Mouse (Mus musculus): ENCODE results near the gene Lgals8. TPM values are rescaled to one million over a fixed set of nuclear protein-coding genes. Genes with fewer than 3 reads are reported as not detected.

Lgals8 gene
- polyA plus RNA-seq, 1 experiment from 2014 or later, result 20.5 TPM

- Histone ChIP-seq H3K9ac (no peak overlapping the region), H3K36me3 (peaks cover 3% of the 10 kb centered on the region; the same call in 1 of the 2 replicates), H3K27ac (no peak overlapping the region), H3K9me3 (no peaks in the 10 kb centered on the region), H3K4me3 (no peak overlapping the region), H3K4me2 (replicated peaks) (no peak overlapping the region), H3K27me3 (no peaks in the 10 kb centered on the region), H3K4me1 (no peaks in the 10 kb centered on the region)
- 81% methylated on average over 7 of the region's 7 CpGs for WGBS
- no peak for ATAC-seq (ENCODE audit: insufficient number of reproducible peaks, insufficient read depth, low FRiP score, low TSS enrichment)
Observed at GRCm38 (mm10) chr13:12456711-12457110, 8.0 kb downstream of the Lgals8 start.

DNA sequence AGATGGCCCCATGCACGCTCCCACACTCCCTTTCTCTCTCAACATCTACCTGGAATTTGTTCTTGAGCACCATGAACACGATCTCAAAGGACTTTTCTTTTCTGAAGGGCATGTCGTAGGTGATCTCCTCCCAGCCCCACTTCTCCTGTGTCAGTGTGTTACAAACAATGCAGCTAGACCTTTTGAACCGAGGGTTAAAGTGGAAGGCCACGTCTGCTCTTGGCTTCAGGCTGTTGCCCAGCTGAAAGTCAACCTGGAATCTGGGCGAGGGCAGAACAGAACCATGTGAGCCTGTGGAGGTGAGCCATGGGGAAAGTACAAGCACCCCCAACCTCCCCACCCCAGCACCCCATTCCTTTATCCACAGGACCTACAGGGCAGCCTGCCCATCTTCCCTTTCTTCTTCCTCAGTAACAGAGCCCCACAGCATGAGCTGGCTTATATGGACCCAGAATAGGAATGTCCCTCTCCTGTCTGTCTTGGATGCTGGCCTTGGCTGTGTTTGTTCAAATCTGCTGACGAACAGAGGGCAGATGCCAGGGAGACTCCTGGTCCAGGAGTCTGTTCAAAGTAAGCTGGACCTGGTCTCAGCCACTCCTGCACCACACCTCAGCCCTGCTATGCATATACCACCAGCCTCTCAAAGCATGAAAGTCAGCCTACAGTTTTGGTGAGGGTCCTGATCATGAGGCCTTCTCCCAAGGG is 9.9 kb downstream of the Lgals8 start:
- Histone ChIP-seq H3K27me3 (no peaks in the 10 kb centered on the region), H3K36me3 (peaks cover 3% of the 10 kb centered on the region; the same call in 1 of the 2 replicates)
- 85% methylated on average over 7 of the region's 7 CpGs for WGBS

GRCm38 (mm10) chr13:12453150-12453549 is 11.6 kb downstream of the Lgals8 start:
- Histone ChIP-seq H3K27me3 (no peaks in the 10 kb centered on the region), H3K4me3 (no peak overlapping the region), H3K36me3 (peaks cover 3% of the 10 kb centered on the region; the same call in 1 of the 2 replicates), H3K27ac (no peak overlapping the region), H3K4me2 (replicated peaks) (no peak overlapping the region), H3K4me1 (no peaks in the 10 kb centered on the region), H3K9ac (no peak overlapping the region), H3K9me3 (no peaks in the 10 kb centered on the region)
- 89% methylated on average over 14 of the region's 14 CpGs for WGBS
- no peak for ATAC-seq (ENCODE audit: insufficient number of reproducible peaks, insufficient read depth, low FRiP score, low TSS enrichment)

More for the DNA sequence above, 9.9 kb downstream of the Lgals8 start:
- no peak overlapping the region for H3K27ac ChIP-seq
- 0 out of 2 replicates have a peak, but pooled peaks have one; percentile 10 for ATAC-seq (ENCODE audit: insufficient number of reproducible peaks, insufficient read depth, low FRiP score, low TSS enrichment)
- H3K9me3 ChIP-seq, result no peaks in the 10 kb centered on the region
- H3K4me1 ChIP-seq, result no peaks in the 10 kb centered on the region
- H3K4me2 ChIP-seq (replicated peaks), result no peak overlapping the region
- H3K4me3 ChIP-seq, result no peak overlapping the region
- H3K9ac ChIP-seq, result no peak overlapping the region

GRCm38 (mm10) chr13:12442008-12442587 is 22.6 kb downstream of the Lgals8 start:
- Histone ChIP-seq H3K9ac (no peak overlapping the region), H3K4me3 (no peak overlapping the region), H3K27ac (no peak overlapping the region), H3K9me3 (no peaks in the 10 kb centered on the region), H3K4me1 (no peaks in the 10 kb centered on the region), H3K36me3 (peaks cover 45% of the 10 kb centered on the region), H3K27me3 (no peaks in the 10 kb centered on the region), H3K4me2 (replicated peaks) (no peak overlapping the region)
- ATAC-seq (ENCODE audit: insufficient number of reproducible peaks, insufficient read depth, low FRiP score, low TSS enrichment), result no peak
- WGBS, result 90% methylated on average over 2 of the region's 2 CpGs

- H3K9me3 ChIP-seq, result no peaks in the 10 kb centered on the region
- no peak for ATAC-seq (ENCODE audit: insufficient number of reproducible peaks, insufficient read depth, low FRiP score, low TSS enrichment)
- H3K4me1 ChIP-seq, result no peaks in the 10 kb centered on the region
- H3K9ac ChIP-seq, result no peak overlapping the region
- H3K4me2 ChIP-seq (replicated peaks), result no peak overlapping the region
- H3K36me3 ChIP-seq, result peaks cover 49% of the 10 kb centered on the region
- no peak overlapping the region for H3K27ac ChIP-seq
- H3K27me3 ChIP-seq, result no peaks in the 10 kb centered on the region
- no peak overlapping the region for H3K4me3 ChIP-seq
- 87% methylated on average over 6 of the region's 6 CpGs for WGBS
Observed at GRCm38 (mm10) chr13:12440813-12441212, 23.9 kb downstream of the Lgals8 start.

- Histone ChIP-seq H3K4me3 (no peak overlapping the region), H3K36me3 (peaks cover 60% of the 10 kb centered on the region), H3K9ac (no peak overlapping the region), H3K27ac (no peak overlapping the region), H3K9me3 (no peaks in the 10 kb centered on the region), H3K4me1 (no peaks in the 10 kb centered on the region), H3K4me2 (replicated peaks) (no peak overlapping the region), H3K27me3 (no peaks in the 10 kb centered on the region)
- 89% methylated on average over 3 of the region's 3 CpGs for WGBS
- no peak for ATAC-seq (ENCODE audit: insufficient number of reproducible peaks, insufficient read depth, low FRiP score, low TSS enrichment)
Observed at GRCm38 (mm10) chr13:12439586-12439985, 25.2 kb downstream of the Lgals8 start.

- Histone ChIP-seq H3K9ac (no peak overlapping the region), H3K4me3 (no peak overlapping the region)
Observed at GRCm38 (mm10) chr13:12433843-12434242, 30.9 kb downstream of the Lgals8 start.

GRCm38 (mm10) chr13:12428556-12428955 is 36.2 kb downstream of the Lgals8 start:
- Histone ChIP-seq H3K4me1 (no peaks in the 10 kb centered on the region), H3K9me3 (no peaks in the 10 kb centered on the region), H3K36me3 (peaks cover 83% of the 10 kb centered on the region), H3K27me3 (no peaks in the 10 kb centered on the region), H3K4me3 (no peak overlapping the region), H3K27ac (no peak overlapping the region), H3K4me2 (replicated peaks) (no peak overlapping the region), H3K9ac (no peak overlapping the region)
- no peak for ATAC-seq (ENCODE audit: insufficient number of reproducible peaks, insufficient read depth, low FRiP score, low TSS enrichment)
- 95% methylated on average over 13 of the region's 13 CpGs for WGBS

More at GRCm38 (mm10) chr13:12433843-12434242, 30.9 kb downstream of the Lgals8 start:
- Histone ChIP-seq H3K27me3 (no peaks in the 10 kb centered on the region), H3K27ac (no peak overlapping the region), H3K36me3 (peaks cover 81% of the 10 kb centered on the region), H3K4me2 (replicated peaks) (no peak overlapping the region), H3K4me1 (no peaks in the 10 kb centered on the region), H3K9me3 (no peaks in the 10 kb centered on the region)
- ATAC-seq (ENCODE audit: insufficient number of reproducible peaks, insufficient read depth, low FRiP score, low TSS enrichment), result no peak
- 92% methylated on average over 5 of the region's 5 CpGs for WGBS

DNA sequence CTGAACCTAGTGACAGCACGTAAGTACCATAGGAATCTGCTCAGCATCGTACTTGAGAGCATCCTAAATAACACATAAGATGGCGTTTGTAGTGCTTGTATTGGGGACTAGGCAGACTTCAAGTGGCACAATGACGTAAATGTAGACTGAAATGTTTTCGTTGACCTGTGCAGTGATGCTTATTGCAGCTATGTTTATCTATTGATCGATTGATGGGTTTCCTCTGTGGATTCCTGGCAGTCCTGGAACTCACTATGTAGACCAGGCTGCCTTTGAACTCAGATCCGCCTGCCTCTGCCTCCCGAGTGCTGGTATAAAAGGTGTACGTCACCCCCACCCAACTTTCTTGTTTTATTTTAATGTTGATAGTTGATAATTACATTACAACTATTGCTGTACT is 44.1 kb downstream of the Lgals8 start:
- ATAC-seq (ENCODE audit: insufficient number of reproducible peaks, insufficient read depth, low FRiP score, low TSS enrichment), result no peak
- no peak overlapping the region for H3K27ac ChIP-seq
- H3K4me3 ChIP-seq, result no peak overlapping the region
- H3K36me3 ChIP-seq, result peaks cover 78% of the 10 kb centered on the region
- H3K4me1 ChIP-seq, result no peaks in the 10 kb centered on the region
- WGBS, result 94% methylated on average over 9 of the region's 9 CpGs
- H3K27me3 ChIP-seq, result no peaks in the 10 kb centered on the region
- H3K9me3 ChIP-seq, result no peaks in the 10 kb centered on the region
- no peak overlapping the region for H3K4me2 ChIP-seq (replicated peaks)
- H3K9ac ChIP-seq, result no peak overlapping the region

- no peaks in the 10 kb centered on the region for H3K27me3 ChIP-seq
- 89% methylated on average over 8 of the region's 8 CpGs for WGBS
- H3K9me3 ChIP-seq, result no peaks in the 10 kb centered on the region
- H3K4me2 ChIP-seq (replicated peaks), result no peak overlapping the region
- ATAC-seq (ENCODE audit: insufficient number of reproducible peaks, insufficient read depth, low FRiP score, low TSS enrichment), result no peak
- peaks cover 59% of the 10 kb centered on the region for H3K36me3 ChIP-seq
- no peak overlapping the region for H3K4me3 ChIP-seq
- no peaks in the 10 kb centered on the region for H3K4me1 ChIP-seq
- no peak overlapping the region for H3K9ac ChIP-seq
- no peak overlapping the region for H3K27ac ChIP-seq
Observed at GRCm38 (mm10) chr13:12412016-12412415, 52.7 kb downstream of the Lgals8 start.

- Histone ChIP-seq H3K4me2 (replicated peaks) (no peak overlapping the region), H3K36me3 (peaks cover 52% of the 10 kb centered on the region), H3K9me3 (no peaks in the 10 kb centered on the region), H3K9ac (no peak overlapping the region), H3K4me1 (no peaks in the 10 kb centered on the region), H3K27ac (no peak overlapping the region), H3K4me3 (no peak overlapping the region), H3K27me3 (no peaks in the 10 kb centered on the region)
- ATAC-seq (ENCODE audit: insufficient number of reproducible peaks, insufficient read depth, low FRiP score, low TSS enrichment), result no peak
- 92% methylated on average over 9 of the region's 9 CpGs for WGBS
Observed at GRCm38 (mm10) chr13:12408343-12409066, 56.2 kb downstream of the Lgals8 start.

DNA sequence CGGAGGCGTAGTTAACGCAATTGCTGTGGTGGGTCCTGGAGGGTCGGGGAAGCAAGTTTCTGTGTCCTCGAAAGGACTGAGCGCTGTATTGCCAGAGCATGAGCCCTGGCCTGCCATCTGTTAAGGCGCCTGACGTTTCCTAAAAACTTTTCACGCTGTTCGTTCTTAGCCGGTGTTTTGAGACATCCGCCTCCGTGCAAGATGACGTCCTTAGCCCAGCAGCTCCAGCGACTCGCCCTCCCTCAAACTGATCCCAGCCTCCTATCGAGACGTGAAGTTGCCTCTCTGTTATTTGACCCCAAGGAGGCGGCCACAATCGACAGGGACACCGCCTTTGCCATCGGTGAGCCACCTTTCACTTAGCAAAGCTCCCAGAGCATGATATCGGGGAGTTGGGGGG is 69.2 kb downstream of the Lgals8 start:
- ATAC-seq (ENCODE audit: insufficient number of reproducible peaks, insufficient read depth, low FRiP score, low TSS enrichment), result no peak
- peaks cover 6% of the 10 kb centered on the region; the same call in 1 of the 2 replicates for H3K27me3 ChIP-seq
- 0 out of 2 replicates have a peak, but pooled peaks cover 10% of the 10 kb centered on the region for H3K36me3 ChIP-seq
- H3K9me3 ChIP-seq, result no peaks in the 10 kb centered on the region
- under 1% methylated on average over 23 of the region's 23 CpGs for WGBS
- H3K9ac ChIP-seq, result peak overlapping the region; percentile 70
- H3K4me1 ChIP-seq, result peaks cover 7% of the 10 kb centered on the region
- peak overlapping the region; percentile 95 for H3K4me2 ChIP-seq (replicated peaks)
- peak overlapping the region; percentile 89 for H3K4me3 ChIP-seq
- H3K27ac ChIP-seq, result no peak overlapping the region

Data from embryonic facial prominence, embryonic 12.5 days (tissue).